Mouse (Mus musculus) kidney, embryonic 16.5 days (tissue): ENCODE results near the gene Ric1. TPM values are rescaled to one million over a fixed set of nuclear protein-coding genes. Genes with fewer than 3 reads are reported as not detected.
"Not testable (repeated sequence)": the region's sequence is repeated elsewhere in the genome, so short reads cannot be mapped to it uniquely, and the experiment has no call there.

Source experiments
- ATAC-seq: fragments of 200-750 bp; cut with Nextera tagmentation; 2 replicates; pipeline ENCODE4 v1.8.0; 2017; ENCODE audit warnings: moderate TSS enrichment; ENCODE audit not compliant: low FRiP score, low TSS enrichment
- H3K27ac ChIP-seq: fragments of 300-500 bp; sonication (generic); 2 replicates; pipeline ENCODE4 v1.5.1; 2014; ENCODE audit warnings: low read length
- H3K27me3 ChIP-seq: fragments of 300-500 bp; sonication (generic); 2 replicates; pipeline ENCODE4 v1.6.1; 2014; ENCODE audit warnings: low read length, control low read depth, mixed read lengths; ENCODE audit not compliant: insufficient read depth
- H3K36me3 ChIP-seq: fragments of 300-500 bp; sonication (generic); 2 replicates; pipeline ENCODE4 v1.6.1; 2014; ENCODE audit warnings: low read length, control low read depth, mixed read lengths; ENCODE audit not compliant: insufficient read depth
- H3K4me1 ChIP-seq: fragments of 300-500 bp; sonication (generic); 2 replicates; pipeline ENCODE4 v1.6.1; 2014; ENCODE audit warnings: low read length, control low read depth, mixed read lengths; ENCODE audit not compliant: insufficient read depth
- H3K4me2 ChIP-seq: fragments of 300-500 bp; sonication (generic); replicated peaks from 2 replicates; pipeline ENCODE4 v1.6.1; 2014; ENCODE audit warnings: low read depth, low read length
- H3K4me3 ChIP-seq: fragments of 300-500 bp; sonication (generic); 2 replicates; pipeline ENCODE4 v1.5.1; 2014; ENCODE audit warnings: mild to moderate bottlenecking, low read length
- H3K9ac ChIP-seq: fragments of 300-500 bp; sonication (generic); replicated peaks from 2 replicates; pipeline ENCODE4 v1.6.1; 2014; ENCODE audit warnings: low read length
- H3K9me3 ChIP-seq: fragments of 300-500 bp; sonication (generic); 2 replicates; pipeline ENCODE4 v1.6.1; 2016; ENCODE audit warnings: low read length, control low read depth
- WGBS: fragments of 180-500 bp; shearing (Covaris S2); extraction: QIAGEN DNeasy Blood & Tissue Kit; methylation state at CpG from one replicate; pipeline ENCODE4 v1.1.7; 2014; 5-methylcytosine and 5-hydroxymethylcytosine counted together
- polyA plus RNA-seq: library from polyadenylated mRNA; unstranded; fragments of >200 nt; fragmentation: Nextera tagmentation; extraction: Ambion mirVana; gene quantifications from 2 replicates; pipeline ENCODE4 v1.2.1, GENCODE M21; 2015

The Ric1 gene
- polyA plus RNA-seq, 1 experiment from 2014 or later, result 11.6 TPM

DNA sequence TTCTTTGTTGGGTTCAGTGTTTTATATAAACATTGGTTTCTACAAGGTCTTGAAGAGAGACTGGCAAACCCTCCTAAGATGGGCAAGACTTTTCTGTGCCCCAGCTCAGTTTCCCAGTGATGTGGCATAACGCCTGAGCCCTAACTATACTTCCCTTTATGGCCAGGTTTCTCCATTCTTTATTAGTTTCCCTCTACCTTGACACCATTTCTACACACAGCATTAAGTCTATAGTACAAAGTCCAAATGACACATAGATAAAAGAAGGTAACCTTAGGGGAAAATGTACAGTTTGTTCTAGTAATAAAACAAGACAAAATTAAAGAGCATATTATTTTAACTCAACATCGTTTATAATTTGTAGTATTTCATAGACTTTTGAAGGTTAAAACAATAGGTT is 60.4 kb downstream of the Ric1 start:
- H3K27me3 ChIP-seq, result no peaks in the 10 kb centered on the region
- H3K4me3 ChIP-seq, result no peak overlapping the region
- 93% methylated on average over 2 of the region's 2 CpGs for WGBS
- H3K4me1 ChIP-seq, result no peaks in the 10 kb centered on the region
- H3K4me2 ChIP-seq, result no peak overlapping the region
- peaks cover 23% of the 10 kb centered on the region for H3K36me3 ChIP-seq
- H3K27ac ChIP-seq, result no peak overlapping the region
- H3K9ac ChIP-seq, result no peak overlapping the region
- H3K9me3 ChIP-seq, result no peaks in the 10 kb centered on the region
- ATAC-seq, result no peak

- H3K9ac ChIP-seq, result no peak overlapping the region
- no peaks in the 10 kb centered on the region for H3K9me3 ChIP-seq
- H3K4me1 ChIP-seq, result no peaks in the 10 kb centered on the region
- WGBS, result 86% methylated on average over 6 of the region's 6 CpGs
- H3K27ac ChIP-seq, result no peak overlapping the region
- peaks cover 31% of the 10 kb centered on the region for H3K36me3 ChIP-seq
- no peaks in the 10 kb centered on the region for H3K27me3 ChIP-seq
- no peak overlapping the region for H3K4me3 ChIP-seq
- no peak overlapping the region for H3K4me2 ChIP-seq
- no peak for ATAC-seq
These were observed 61.7 kb downstream of the Ric1 start for GRCm38 (mm10) chr19:29583734-29584133.

- H3K4me1 ChIP-seq, H3K27ac ChIP-seq, H3K4me2 ChIP-seq, H3K9me3 ChIP-seq, H3K4me3 ChIP-seq, H3K9ac ChIP-seq, H3K27me3 ChIP-seq, ATAC-seq: not testable (repeated sequence)
- 86% methylated on average over 3 of the region's 3 CpGs for WGBS
- H3K36me3 ChIP-seq, result peaks cover 30% of the 10 kb centered on the region
These were observed 71.7 kb downstream of the Ric1 start for GRCm38 (mm10) chr19:29593783-29594182.

- no peaks in the 10 kb centered on the region for H3K9me3 ChIP-seq
- no peak for ATAC-seq
- WGBS, result 92% methylated on average over 3 of the region's 3 CpGs
- no peak overlapping the region for H3K4me2 ChIP-seq
- H3K36me3 ChIP-seq, result peaks cover 36% of the 10 kb centered on the region
- H3K27ac ChIP-seq, result no peak overlapping the region
- no peak overlapping the region for H3K9ac ChIP-seq
- H3K4me3 ChIP-seq, result no peak overlapping the region
- no peaks in the 10 kb centered on the region for H3K27me3 ChIP-seq
- no peaks in the 10 kb centered on the region for H3K4me1 ChIP-seq
These were observed 74.2 kb downstream of the Ric1 start for GRCm38 (mm10) chr19:29596276-29596675.

GRCm38 (mm10) chr19:29596985-29597384 is 74.9 kb downstream of the Ric1 start:
- peaks cover 36% of the 10 kb centered on the region for H3K36me3 ChIP-seq
- H3K4me3 ChIP-seq, result no peak overlapping the region
- H3K4me2 ChIP-seq, result no peak overlapping the region
- ATAC-seq, result no peak
- WGBS, result 87% methylated on average over 2 of the region's 2 CpGs
- no peak overlapping the region for H3K9ac ChIP-seq
- no peaks in the 10 kb centered on the region for H3K4me1 ChIP-seq
- H3K27me3 ChIP-seq, result no peaks in the 10 kb centered on the region
- H3K9me3 ChIP-seq, result no peaks in the 10 kb centered on the region
- no peak overlapping the region for H3K27ac ChIP-seq

DNA sequence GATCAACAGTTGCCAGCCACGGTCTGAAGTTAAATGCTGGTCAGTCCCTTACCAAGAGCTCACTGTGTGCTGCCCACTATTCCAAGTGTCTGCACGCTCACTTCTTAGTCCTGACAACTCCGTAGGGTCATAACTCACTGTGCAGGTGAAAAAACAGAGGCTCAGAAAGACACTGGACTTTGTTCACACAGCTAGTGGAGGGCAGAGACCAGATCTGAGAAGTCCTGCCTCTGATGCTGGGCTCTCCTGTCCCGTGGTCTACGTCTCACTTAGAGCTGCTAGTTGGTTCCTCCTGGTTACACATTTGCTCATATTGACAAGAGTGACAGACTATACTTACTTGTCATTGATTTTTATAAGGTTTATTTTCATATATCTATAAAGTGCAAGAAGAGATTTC is 76.9 kb downstream of the Ric1 start:
- Histone ChIP-seq H3K4me3 (no peak overlapping the region), H3K9ac (no peak overlapping the region), H3K27me3 (no peaks in the 10 kb centered on the region), H3K36me3 (peaks cover 54% of the 10 kb centered on the region), H3K9me3 (no peaks in the 10 kb centered on the region), H3K27ac (no peak overlapping the region), H3K4me1 (no peaks in the 10 kb centered on the region), H3K4me2 (no peak overlapping the region)
- no peak for ATAC-seq
- 84% methylated on average over 5 of the region's 5 CpGs for WGBS

- 85% methylated on average over 14 of the region's 14 CpGs for WGBS
- H3K9me3 ChIP-seq, result no peaks in the 10 kb centered on the region
- H3K27ac ChIP-seq, result no peak overlapping the region
- no peak overlapping the region for H3K4me2 ChIP-seq
- H3K4me1 ChIP-seq, result no peaks in the 10 kb centered on the region
- H3K36me3 ChIP-seq, result peaks cover 34% of the 10 kb centered on the region
- H3K9ac ChIP-seq, result no peak overlapping the region
- H3K4me3 ChIP-seq, result no peak overlapping the region
- ATAC-seq, result no peak
- no peaks in the 10 kb centered on the region for H3K27me3 ChIP-seq
These were observed 81.7 kb downstream of the Ric1 start for GRCm38 (mm10) chr19:29603548-29604353.

DNA sequence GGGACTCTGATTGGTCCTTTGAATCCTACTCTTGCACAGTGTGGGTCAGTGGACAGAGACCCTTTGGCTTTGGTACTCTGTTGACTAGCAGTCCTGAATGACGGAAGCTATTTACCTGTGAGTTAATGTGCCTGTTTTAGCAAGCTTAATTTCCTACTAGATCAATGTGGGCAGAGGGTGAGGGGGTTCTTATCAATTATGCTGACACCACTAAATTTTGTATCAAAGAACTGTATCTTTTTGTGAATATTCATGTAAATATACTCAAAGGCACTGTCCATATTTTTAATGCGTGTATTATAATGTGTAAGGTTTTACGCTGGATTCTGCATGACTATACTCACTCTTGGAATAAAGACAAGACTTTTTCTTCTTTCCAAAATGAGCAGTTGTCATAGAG is 82.6 kb downstream of the Ric1 start:
- Histone ChIP-seq H3K9ac (no peak overlapping the region), H3K4me3 (no peak overlapping the region), H3K27me3 (no peaks in the 10 kb centered on the region), H3K27ac (no peak overlapping the region), H3K9me3 (no peaks in the 10 kb centered on the region), H3K4me2 (no peak overlapping the region), H3K4me1 (no peaks in the 10 kb centered on the region), H3K36me3 (peaks cover 32% of the 10 kb centered on the region)
- 92% methylated on average over 3 of the region's 3 CpGs for WGBS
- no peak for ATAC-seq

DNA sequence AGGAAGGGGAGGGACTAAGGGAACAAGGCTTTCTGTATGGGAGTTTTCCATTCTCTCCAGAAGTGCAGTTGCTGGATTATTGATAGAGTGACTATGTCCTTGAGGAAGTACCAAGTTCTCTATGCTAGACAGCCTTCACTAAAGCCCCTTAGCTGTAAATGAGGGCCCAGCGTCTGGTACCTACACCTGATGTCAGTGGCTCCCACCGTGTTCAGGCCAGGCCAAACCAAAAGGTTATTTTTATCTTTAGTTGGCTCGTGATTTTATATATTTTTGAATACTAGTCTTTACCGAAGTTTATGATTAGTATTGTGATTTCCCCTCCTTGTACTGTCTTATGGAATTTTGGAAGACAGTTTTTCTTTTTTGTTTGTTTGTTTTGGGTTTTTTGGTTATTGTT is 85.4 kb downstream of the Ric1 start:
- Histone ChIP-seq H3K9ac (no peak overlapping the region), H3K36me3 (peaks cover 28% of the 10 kb centered on the region), H3K27ac (no peak overlapping the region), H3K9me3 (no peaks in the 10 kb centered on the region), H3K4me2 (no peak overlapping the region), H3K4me3 (no peak overlapping the region), H3K4me1 (no peaks in the 10 kb centered on the region), H3K27me3 (no peaks in the 10 kb centered on the region)
- ATAC-seq, result no peak
- WGBS, result 88% methylated on average over 4 of the region's 4 CpGs

GRCm38 (mm10) chr19:29608212-29608611 is 86.1 kb downstream of the Ric1 start:
- no peak overlapping the region for H3K9ac ChIP-seq
- H3K4me2 ChIP-seq, result no peak overlapping the region
- H3K27me3 ChIP-seq, result no peaks in the 10 kb centered on the region
- H3K4me1 ChIP-seq, result no peaks in the 10 kb centered on the region
- no peak for ATAC-seq
- no peak overlapping the region for H3K27ac ChIP-seq
- WGBS, result 92% methylated on average over 4 of the region's 4 CpGs
- no peaks in the 10 kb centered on the region for H3K9me3 ChIP-seq
- no peak overlapping the region for H3K4me3 ChIP-seq
- peaks cover 28% of the 10 kb centered on the region for H3K36me3 ChIP-seq
